Mouse (Mus musculus): ENCODE measurements around the gene Cblc. TPM values are rescaled to one million over a fixed set of nuclear protein-coding genes. Genes with fewer than 3 reads are reported as not detected.

Cblc gene
- polyA plus RNA-seq, 1 experiment from 2014 or later, result 4.9 TPM

Other genes starting within 250 kb of the Cblc start
- 22.4 and 26.2 TPM in 2 replicates for gene Ppp1r37, start 233.7 kb downstream of the Cblc start, polyA plus RNA-seq (2015; fragmentation: Nextera tagmentation; extraction: Ambion mirVana)
- 0.36 and 0.73 TPM in 2 replicates for gene Zfp296, start 219.5 kb downstream of the Cblc start, polyA plus RNA-seq (2015; fragmentation: Nextera tagmentation; extraction: Ambion mirVana)
- gene Gemin7, start 219.2 kb downstream of the Cblc start, polyA plus RNA-seq (2015; fragmentation: Nextera tagmentation; extraction: Ambion mirVana), result 167 and 179 TPM in 2 replicates
- gene Clasrp, start 192.3 kb downstream of the Cblc start, polyA plus RNA-seq (2015; fragmentation: Nextera tagmentation; extraction: Ambion mirVana), result 62.2 and 64.6 TPM in 2 replicates
- gene Relb, start 167.4 kb downstream of the Cblc start, polyA plus RNA-seq (2015; fragmentation: Nextera tagmentation; extraction: Ambion mirVana), result 9.1 and 9.6 TPM in 2 replicates
- 75.9 and 77.4 TPM in 2 replicates for gene Clptm1, start 131.8 kb downstream of the Cblc start, polyA plus RNA-seq (2015; fragmentation: Nextera tagmentation; extraction: Ambion mirVana)
- 1.1 and 1.7 TPM in 2 replicates for gene Apoc2, start 118.9 kb downstream of the Cblc start, polyA plus RNA-seq (2015; fragmentation: Nextera tagmentation; extraction: Ambion mirVana)
- 0.64 TPM in 1 of 2 replicates, not detected in the other for gene Gm44805, start 115.4 kb downstream of the Cblc start, polyA plus RNA-seq (2015; fragmentation: Nextera tagmentation; extraction: Ambion mirVana)
- not detected in 2 replicates for gene Apoc4, start 115.3 kb downstream of the Cblc start, polyA plus RNA-seq (2015; fragmentation: Nextera tagmentation; extraction: Ambion mirVana)
- 8.9 and 10.3 TPM in 2 replicates for gene Apoc1, start 104.1 kb downstream of the Cblc start, polyA plus RNA-seq (2015; fragmentation: Nextera tagmentation; extraction: Ambion mirVana)
- 236 and 241 TPM in 2 replicates for gene Apoe, start 97.6 kb downstream of the Cblc start, polyA plus RNA-seq (2015; fragmentation: Nextera tagmentation; extraction: Ambion mirVana)
- gene Tomm40, start 81.4 kb downstream of the Cblc start, polyA plus RNA-seq (2015; fragmentation: Nextera tagmentation; extraction: Ambion mirVana), result 126 and 133 TPM in 2 replicates
- gene Nectin2, start 46.3 kb downstream of the Cblc start, polyA plus RNA-seq (2015; fragmentation: Nextera tagmentation; extraction: Ambion mirVana), result 88.6 and 88.7 TPM in 2 replicates
- gene Bcam, start 25.8 kb downstream of the Cblc start, polyA plus RNA-seq (2015; fragmentation: Nextera tagmentation; extraction: Ambion mirVana), result 69.0 and 72.7 TPM in 2 replicates
- gene Bcl3, start 26.0 kb upstream of the Cblc start, polyA plus RNA-seq (2015; fragmentation: Nextera tagmentation; extraction: Ambion mirVana), result 1.5 and 2.0 TPM in 2 replicates
- not detected in 2 replicates for gene Gm19345, start 55.2 kb upstream of the Cblc start, polyA plus RNA-seq (2015; fragmentation: Nextera tagmentation; extraction: Ambion mirVana)
- gene Ceacam16, start 64.5 kb upstream of the Cblc start, polyA plus RNA-seq (2015; fragmentation: Nextera tagmentation; extraction: Ambion mirVana), result not detected in 2 replicates
- gene Ceacam19, start 91.2 kb upstream of the Cblc start, polyA plus RNA-seq (2015; fragmentation: Nextera tagmentation; extraction: Ambion mirVana), result 0.23 and 0.37 TPM in 2 replicates
- 11.3 and 11.8 TPM in 2 replicates for gene Pvr, start 124.4 kb upstream of the Cblc start, polyA plus RNA-seq (2015; fragmentation: Nextera tagmentation; extraction: Ambion mirVana)
- 0.08 TPM in 1 of 2 replicates, not detected in the other for gene Igsf23, start 153.9 kb upstream of the Cblc start, polyA plus RNA-seq (2015; fragmentation: Nextera tagmentation; extraction: Ambion mirVana)
- gene Ceacam20, start 168.6 kb upstream of the Cblc start, polyA plus RNA-seq (2015; fragmentation: Nextera tagmentation; extraction: Ambion mirVana), result not detected in 2 replicates
- not detected in 2 replicates for gene Nlrp9b, start 194.7 kb upstream of the Cblc start, polyA plus RNA-seq (2015; fragmentation: Nextera tagmentation; extraction: Ambion mirVana)

Data from limb, embryonic 13.5 days (tissue).